Mouse (Mus musculus) neural tube, embryonic 12.5 days (tissue): ENCODE results near the gene Rab3c. TPM values are rescaled to one million over a fixed set of nuclear protein-coding genes. Genes with fewer than 3 reads are reported as not detected.

Source experiments
- ATAC-seq: fragments of 200-750 bp; cut with Nextera tagmentation; 2 replicates; pipeline ENCODE4 v1.8.0; 2017; ENCODE audit warnings: low read depth, mild to moderate bottlenecking, moderate TSS enrichment, moderate library complexity; ENCODE audit not compliant: low FRiP score
- H3K27ac ChIP-seq: fragments of 300-500 bp; sonication (generic); 2 replicates; pipeline ENCODE4 v1.5.1; 2016
- H3K27me3 ChIP-seq: fragments of 300-500 bp; sonication (generic); replicated peaks from 2 replicates; pipeline ENCODE4 v1.6.1; 2016; ENCODE audit warnings: mild to moderate bottlenecking
- H3K36me3 ChIP-seq: fragments of 300-500 bp; sonication (generic); 2 replicates; pipeline ENCODE4 v1.6.1; 2016; ENCODE audit warnings: mild to moderate bottlenecking
- H3K4me1 ChIP-seq: fragments of 300-500 bp; sonication (generic); 2 replicates; pipeline ENCODE4 v1.6.1; 2016
- H3K4me2 ChIP-seq: fragments of 300-500 bp; sonication (generic); replicated peaks from 2 replicates; pipeline ENCODE4 v1.6.1; 2016; ENCODE audit warnings: mild to moderate bottlenecking
- H3K4me3 ChIP-seq: fragments of 300-500 bp; sonication (generic); 2 replicates; pipeline ENCODE4 v1.5.1; 2016
- H3K9ac ChIP-seq: fragments of 300-500 bp; sonication (generic); 2 replicates; pipeline ENCODE4 v1.6.1; 2016; ENCODE audit warnings: mild to moderate bottlenecking
- H3K9me3 ChIP-seq: fragments of 300-500 bp; sonication (generic); 2 replicates; pipeline ENCODE4 v1.6.1; 2016; ENCODE audit warnings: mild to moderate bottlenecking
- WGBS: fragments of 180-500 bp; shearing (Covaris S2); methylation state at CpG from one replicate; pipeline ENCODE4 v1.1.7; 2016; 5-methylcytosine and 5-hydroxymethylcytosine counted together
- polyA plus RNA-seq: library from polyadenylated mRNA; unstranded; fragments of >200 nt; fragmentation: Nextera tagmentation; extraction: Ambion mirVana; gene quantifications from 2 replicates; pipeline ENCODE4 v1.2.1, GENCODE M21; 2016

Rab3c gene
- polyA plus RNA-seq, 1 experiment from 2014 or later = 92.4 TPM

- WGBS = 8% methylated on average over 6 of the region's 6 CpGs
- no peak overlapping the region for H3K27ac ChIP-seq
Measured at GRCm38 (mm10) chr13:110031886-110032285, 248.9 kb downstream of the Rab3c start.

GRCm38 (mm10) chr13:110031061-110031460 lies 249.7 kb downstream of the Rab3c start:
- Histone ChIP-seq H3K4me2 (no peak overlapping the region), H3K27me3 (no peaks in the 10 kb centered on the region), H3K27ac (no peak overlapping the region), H3K36me3 (no peaks in the 10 kb centered on the region), H3K9me3 (no peaks in the 10 kb centered on the region), H3K4me1 (no peaks in the 10 kb centered on the region), H3K4me3 (no peak overlapping the region), H3K9ac (no peak overlapping the region)
- WGBS = 74% methylated on average over 8 of the region's 8 CpGs
- no peak for ATAC-seq

More at GRCm38 (mm10) chr13:110031886-110032285, 248.9 kb downstream of the Rab3c start:
- Histone ChIP-seq H3K27me3 (no peaks in the 10 kb centered on the region), H3K4me1 (no peaks in the 10 kb centered on the region), H3K36me3 (no peaks in the 10 kb centered on the region), H3K9ac (no peak overlapping the region), H3K9me3 (no peaks in the 10 kb centered on the region), H3K4me3 (no peak overlapping the region), H3K4me2 (0 out of 2 replicates have a peak overlapping the region, but pooled peaks have one; percentile 3)
- no peak for ATAC-seq

DNA sequence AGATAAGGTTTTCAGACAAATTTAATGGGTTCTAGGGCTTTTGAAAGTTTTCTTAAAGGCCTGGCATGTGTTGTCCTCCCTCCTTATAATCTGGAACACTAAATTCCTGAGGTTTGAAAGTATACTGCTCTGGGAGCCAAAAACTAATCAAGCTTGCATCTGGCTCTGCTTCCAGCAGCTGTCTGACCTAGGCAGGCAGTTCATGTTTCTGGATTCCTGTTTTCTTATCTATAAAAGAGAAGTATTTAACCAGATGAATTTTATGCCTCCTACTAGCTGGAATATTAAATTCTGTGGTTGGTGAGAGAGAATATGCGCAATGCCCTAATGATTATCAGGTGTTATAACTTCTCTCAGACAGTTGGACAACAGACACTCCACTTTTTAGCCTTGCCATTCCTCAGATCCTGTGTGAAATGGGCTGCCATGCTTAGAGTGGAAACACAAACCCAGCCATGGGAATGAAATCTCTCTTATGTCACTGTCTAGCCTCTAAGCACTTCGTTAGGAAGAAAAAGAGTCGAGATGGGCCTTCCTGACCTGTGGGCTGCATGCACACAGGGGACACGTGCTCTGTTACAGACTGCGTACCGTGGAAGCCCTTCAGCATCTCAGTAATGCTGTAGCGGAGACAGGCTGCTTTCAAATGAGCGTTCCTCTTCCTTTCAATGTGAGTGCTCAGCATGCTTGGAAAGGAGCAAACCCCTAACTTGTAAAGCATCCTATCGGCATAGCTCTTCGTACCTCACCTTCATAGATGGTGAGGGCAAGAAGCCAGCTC lies 256.2 kb downstream of the Rab3c start:
- no peak for ATAC-seq
- Histone ChIP-seq H3K9ac (no peak overlapping the region), H3K9me3 (no peaks in the 10 kb centered on the region), H3K27me3 (no peaks in the 10 kb centered on the region), H3K36me3 (no peaks in the 10 kb centered on the region), H3K27ac (no peak overlapping the region), H3K4me3 (no peak overlapping the region), H3K4me1 (peaks cover 3% of the 10 kb centered on the region), H3K4me2 (no peak overlapping the region)
- 85% methylated on average over 10 of the region's 10 CpGs for WGBS

GRCm38 (mm10) chr13:110023031-110023430 lies 257.8 kb downstream of the Rab3c start:
- Histone ChIP-seq H3K36me3 (no peaks in the 10 kb centered on the region), H3K9ac (no peak overlapping the region), H3K27ac (no peak overlapping the region), H3K9me3 (no peaks in the 10 kb centered on the region), H3K4me2 (no peak overlapping the region), H3K4me1 (peaks cover 11% of the 10 kb centered on the region), H3K27me3 (no peaks in the 10 kb centered on the region), H3K4me3 (no peak overlapping the region)
- no peak for ATAC-seq
- WGBS = 84% methylated on average over 5 of the region's 5 CpGs

- H3K9me3 ChIP-seq = no peaks in the 10 kb centered on the region
- no peaks in the 10 kb centered on the region for H3K27me3 ChIP-seq
- no peak overlapping the region for H3K27ac ChIP-seq
- no peaks in the 10 kb centered on the region for H3K36me3 ChIP-seq
- H3K4me2 ChIP-seq = peak overlapping the region; percentile 68
- peak; percentile 28 for ATAC-seq
- WGBS = 38% methylated on average over 9 of the region's 9 CpGs
- no peak overlapping the region for H3K4me3 ChIP-seq
- H3K9ac ChIP-seq = 0 out of 2 replicates have a peak overlapping the region, but pooled peaks have one; percentile 45
- peaks cover 11% of the 10 kb centered on the region for H3K4me1 ChIP-seq
Measured at GRCm38 (mm10) chr13:110019774-110020173, 261.0 kb downstream of the Rab3c start.

DNA sequence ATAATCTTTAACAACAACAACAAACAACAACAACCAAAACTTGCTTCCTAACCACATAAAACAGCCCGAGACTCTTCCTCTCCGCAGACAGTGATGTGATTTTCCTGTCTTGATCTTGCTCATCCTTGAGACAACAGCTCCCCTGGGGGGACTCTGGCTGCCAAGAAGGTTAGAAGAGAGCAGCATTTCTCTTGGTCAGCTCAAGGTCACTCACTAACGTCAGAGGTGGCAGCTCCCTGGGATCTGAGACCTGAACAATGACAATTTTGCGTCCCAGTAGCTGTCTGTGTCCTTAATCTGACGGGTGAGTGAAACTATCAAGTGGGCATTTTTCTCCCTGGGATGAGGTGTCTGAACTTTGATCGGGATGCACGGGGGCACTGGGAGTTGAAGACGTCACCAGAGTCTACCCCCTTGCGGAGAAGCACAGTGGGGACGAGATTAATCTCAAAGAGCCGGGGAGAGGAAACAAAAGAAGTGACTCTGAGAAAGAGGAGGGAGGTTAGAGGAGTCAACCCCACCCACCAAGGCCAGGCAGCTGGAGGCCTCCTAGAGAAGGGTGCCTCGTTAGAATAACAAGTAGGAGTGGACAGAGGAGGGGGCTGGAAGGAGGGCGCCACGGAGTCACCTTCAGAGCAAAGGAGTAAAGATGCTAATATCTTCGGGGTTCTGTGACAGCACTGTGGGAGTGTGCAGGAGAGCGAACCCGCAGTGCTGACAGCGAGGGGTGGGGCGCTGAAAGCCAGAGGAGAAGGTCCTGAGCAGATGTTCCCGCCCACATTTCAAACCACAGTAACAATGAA lies 261.7 kb downstream of the Rab3c start:
- Histone ChIP-seq H3K27ac (no peak overlapping the region), H3K4me3 (peak overlapping the region; percentile 34), H3K9me3 (no peaks in the 10 kb centered on the region), H3K36me3 (no peaks in the 10 kb centered on the region), H3K27me3 (no peaks in the 10 kb centered on the region), H3K4me2 (peak overlapping the region; percentile 68), H3K4me1 (peaks cover 11% of the 10 kb centered on the region), H3K9ac (peak overlapping the region; percentile 45; the same call in 1 of the 2 replicates)
- ATAC-seq = peak; percentile 74
- 1% methylated on average over 20 of the region's 20 CpGs for WGBS

- no peaks in the 10 kb centered on the region for H3K27me3 ChIP-seq
- WGBS = under 1% methylated on average over 17 of the region's 17 CpGs
Measured at GRCm38 (mm10) chr13:110018431-110018901, 262.3 kb downstream of the Rab3c start.

DNA sequence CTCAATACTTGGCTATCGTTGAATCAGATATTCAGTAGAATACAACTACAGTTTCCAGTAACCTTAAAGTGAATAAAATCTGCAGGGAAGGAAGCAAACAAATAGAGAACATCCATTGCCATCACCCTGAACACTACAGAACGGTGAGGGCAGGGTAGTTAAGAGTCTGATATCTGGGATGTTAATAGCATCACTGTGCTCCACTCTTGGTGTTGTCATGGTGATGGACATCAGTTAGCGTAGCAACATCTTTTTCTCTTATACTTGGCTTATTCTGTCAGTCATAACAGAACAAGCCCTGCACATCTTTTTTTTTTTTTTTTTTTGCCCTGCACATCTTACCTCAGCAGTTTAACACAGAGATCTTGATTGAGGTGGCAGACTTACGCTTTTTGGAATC lies 268.8 kb downstream of the Rab3c start:
- WGBS = 83% methylated on average over 4 of the region's 4 CpGs
- H3K27ac ChIP-seq = no peak overlapping the region
- H3K4me2 ChIP-seq = no peak overlapping the region
- no peaks in the 10 kb centered on the region for H3K4me1 ChIP-seq
- no peaks in the 10 kb centered on the region for H3K27me3 ChIP-seq
- H3K4me3 ChIP-seq = no peak overlapping the region
- no peak overlapping the region for H3K9ac ChIP-seq
- no peaks in the 10 kb centered on the region for H3K9me3 ChIP-seq
- H3K36me3 ChIP-seq = no peaks in the 10 kb centered on the region
- no peak for ATAC-seq

More at GRCm38 (mm10) chr13:110018431-110018901, 262.3 kb downstream of the Rab3c start:
- Histone ChIP-seq H3K4me1 (peaks cover 11% of the 10 kb centered on the region), H3K9ac (peak overlapping the region; percentile 45; the same call in 1 of the 2 replicates), H3K4me2 (peak overlapping the region; percentile 68), H3K4me3 (peak overlapping the region; percentile 34), H3K36me3 (no peaks in the 10 kb centered on the region), H3K9me3 (no peaks in the 10 kb centered on the region), H3K27ac (no peak overlapping the region)
- ATAC-seq = peak; percentile 71

DNA sequence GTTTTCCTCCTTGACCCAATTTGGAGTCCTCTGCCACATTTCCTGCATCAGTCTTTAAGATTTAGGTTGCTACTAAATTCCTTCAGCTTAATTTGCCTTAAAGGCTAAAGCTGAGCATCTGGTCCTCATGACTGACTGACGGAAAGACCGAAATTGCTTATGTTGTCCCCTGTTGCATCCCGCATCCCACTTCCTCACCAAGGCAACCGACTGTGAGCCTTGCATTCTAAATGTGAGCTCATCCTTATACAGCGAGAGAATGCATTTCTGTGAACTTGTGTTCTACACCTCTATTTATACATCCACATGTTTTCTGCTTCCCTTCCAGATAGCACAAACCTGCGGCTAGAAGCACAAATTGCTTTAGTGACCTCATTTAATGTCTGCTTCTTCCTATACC lies 269.9 kb downstream of the Rab3c start:
- Histone ChIP-seq H3K27me3 (no peaks in the 10 kb centered on the region), H3K9me3 (no peaks in the 10 kb centered on the region), H3K36me3 (no peaks in the 10 kb centered on the region), H3K27ac (no peak overlapping the region), H3K4me2 (no peak overlapping the region), H3K4me3 (no peak overlapping the region), H3K9ac (no peak overlapping the region), H3K4me1 (no peaks in the 10 kb centered on the region)
- ATAC-seq = no peak
- WGBS = 68% methylated on average over 6 of the region's 6 CpGs

DNA sequence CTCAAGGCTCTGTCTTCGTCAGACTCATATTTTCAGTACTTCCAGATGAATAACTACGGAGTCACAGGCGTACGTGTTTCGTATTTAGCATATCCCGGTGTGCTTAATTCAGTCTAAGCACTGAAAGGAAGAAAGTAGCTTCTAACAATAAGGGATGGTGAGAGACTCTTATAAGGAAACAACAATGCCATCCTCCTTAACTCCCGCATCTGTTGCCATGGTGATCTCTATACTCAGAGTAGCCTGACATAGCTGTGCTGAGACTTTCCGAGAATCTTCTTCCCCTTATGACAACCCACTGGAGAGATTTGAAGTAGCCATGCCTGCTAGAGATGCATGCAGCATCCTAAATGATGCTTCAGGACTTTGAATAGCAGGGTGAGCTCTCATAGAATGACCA lies 272.3 kb downstream of the Rab3c start:
- ATAC-seq = no peak
- Histone ChIP-seq H3K27me3 (no peaks in the 10 kb centered on the region), H3K9ac (no peak overlapping the region), H3K4me3 (no peak overlapping the region), H3K27ac (no peak overlapping the region), H3K4me1 (no peaks in the 10 kb centered on the region), H3K4me2 (no peak overlapping the region), H3K36me3 (no peaks in the 10 kb centered on the region), H3K9me3 (no peaks in the 10 kb centered on the region)
- 35% methylated on average over 8 of the region's 8 CpGs for WGBS

GRCm38 (mm10) chr13:110006106-110006781 lies 274.6 kb downstream of the Rab3c start:
- Histone ChIP-seq H3K27ac (no peak overlapping the region), H3K4me1 (no peaks in the 10 kb centered on the region), H3K9ac (no peak overlapping the region), H3K4me2 (no peak overlapping the region), H3K4me3 (no peak overlapping the region), H3K36me3 (no peaks in the 10 kb centered on the region), H3K27me3 (no peaks in the 10 kb centered on the region), H3K9me3 (no peaks in the 10 kb centered on the region)
- 58% methylated on average over 21 of the region's 21 CpGs for WGBS
- ATAC-seq = no peak
